8 mouse cellular contexts compared by ENCODE assay signal in the genomic region with DNA sequence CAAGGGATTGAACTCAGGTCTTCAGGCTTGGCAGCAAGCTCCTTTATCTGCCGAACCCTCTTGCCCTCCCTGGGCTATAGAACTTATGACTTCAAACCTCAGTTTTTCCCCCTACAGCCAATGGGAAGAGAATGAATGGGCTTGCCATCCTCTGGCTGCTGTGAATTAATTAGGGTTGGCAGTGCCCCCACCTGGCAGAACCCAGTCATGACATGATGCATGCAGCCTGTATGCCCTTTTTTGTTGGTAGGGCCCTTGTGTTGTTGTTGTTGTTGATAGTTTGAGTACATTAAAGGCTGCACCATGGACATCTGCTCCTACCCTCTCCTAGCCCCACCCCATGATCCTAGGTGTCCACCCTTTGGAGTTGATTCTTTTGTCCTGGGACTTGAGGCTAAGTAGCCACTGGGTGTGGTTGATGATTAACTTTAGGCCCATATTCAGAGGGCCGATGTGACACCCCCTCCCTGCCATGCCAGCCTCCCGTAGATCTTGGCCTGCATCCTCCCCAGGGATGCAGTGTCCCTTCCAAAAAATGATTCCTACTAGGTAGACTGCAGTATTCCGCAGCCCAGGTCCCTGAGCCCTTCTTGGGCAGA. TPM values are rescaled to one million over a fixed set of nuclear protein-coding genes. Genes with fewer than 3 reads are reported as not detected.
DNase-seq lines count a peak whose midpoint lies in the region; ATAC-seq and TF ChIP-seq lines count a peak whose summit lies in the region.

No protein-coding gene starts in this region.

- WGBS in heart, embryonic 15.5 days, result 61% methylated on average over 4 of the region's 4 CpGs
- WGBS in liver, embryonic 11.5 days, result 65% methylated on average over 4 of the region's 4 CpGs
- 52% methylated on average over 4 of the region's 4 CpGs for WGBS in olfactory bulb, adult 2 months

- H3K9me3 ChIP-seq in heart, embryonic 15.5 days (replicated peaks), result no peaks in the 10 kb centered on the region
- no peaks in the 10 kb centered on the region for H3K9me3 ChIP-seq in liver, embryonic 11.5 days (ENCODE audit: control insufficient read depth, low read length)

- TF ChIP-seq POLR2A in brain, embryonic 14.5 days (IDR thresholded peaks at IDR 0.05; ENCODE audit: borderline replicate concordance, extremely low read depth, insufficient read depth, insufficient read length, poor library complexity, severe bottlenecking), result no peak
- TF ChIP-seq POLR2A in olfactory bulb, adult 2 months (IDR thresholded peaks at IDR 0.05; ENCODE audit: insufficient read depth, low read depth, low read length), result no peak

- H3K9ac ChIP-seq in heart, embryonic 15.5 days, result no peak overlapping the region
- H3K9ac ChIP-seq in liver, embryonic 11.5 days (ENCODE audit: low read depth, low read length), result no peak overlapping the region

- intact Hi-C loops in left cerebral cortex, postnatal 25 days (cut with DNase I), result no loop called here

- H3K27ac ChIP-seq in heart, embryonic 15.5 days, result peak overlapping the region; percentile 87
- no peak overlapping the region for H3K27ac ChIP-seq in liver, embryonic 11.5 days (ENCODE audit: low read depth, low read length)
- peak overlapping the region; percentile 99 for H3K27ac ChIP-seq in olfactory bulb, adult 2 months (ENCODE audit: insufficient read depth, low read depth, low read length)

- peak overlapping the region; percentile 42 for H3K4me2 ChIP-seq in heart, embryonic 15.5 days
- H3K4me2 ChIP-seq in liver, embryonic 11.5 days, result no peak overlapping the region

- no peak overlapping the region for H3K4me3 ChIP-seq in heart, embryonic 15.5 days
- no peak overlapping the region for H3K4me3 ChIP-seq in liver, embryonic 11.5 days (ENCODE audit: low read depth, low read length)
- H3K4me3 ChIP-seq in olfactory bulb, adult 2 months (ENCODE audit: insufficient read depth, low read depth, low read length), result no peak overlapping the region

- H3K36me3 ChIP-seq in heart, embryonic 15.5 days, result no peaks in the 10 kb centered on the region
- no peaks in the 10 kb centered on the region for H3K36me3 ChIP-seq in liver, embryonic 11.5 days (ENCODE audit: control insufficient read depth, insufficient read depth, low read length)

- H3K27me3 ChIP-seq in heart, embryonic 15.5 days, result no peaks in the 10 kb centered on the region
- no peaks in the 10 kb centered on the region for H3K27me3 ChIP-seq in liver, embryonic 11.5 days (replicated peaks; ENCODE audit: control insufficient read depth, insufficient read depth, low read length)

- ATAC-seq in heart, embryonic 15.5 days (replicated peaks; ENCODE audit: insufficient number of reproducible peaks, insufficient read depth, low FRiP score, low read depth), result no peak
- 0 out of 2 replicates have a peak, but pooled peaks have one; percentile 24 for ATAC-seq in liver, embryonic 11.5 days (replicated peaks; ENCODE audit: low FRiP score)

- H3K4me1 ChIP-seq in heart, embryonic 15.5 days (replicated peaks), result peaks cover 81% of the 10 kb centered on the region
- H3K4me1 ChIP-seq in liver, embryonic 11.5 days (replicated peaks; ENCODE audit: control insufficient read depth, insufficient read depth, low read length), result peaks cover 22% of the 10 kb centered on the region
- H3K4me1 ChIP-seq in olfactory bulb, adult 2 months (ENCODE audit: control insufficient read depth, insufficient read depth, low read length), result peaks cover 66% of the 10 kb centered on the region

- peak; percentile 46; the same call in 1 of the 2 replicates for TF ChIP-seq CTCF in brain, embryonic 14.5 days (IDR thresholded peaks at IDR 0.05; ENCODE audit: borderline replicate concordance, extremely low read depth, insufficient read depth, insufficient read length)
- no peak for TF ChIP-seq CTCF in olfactory bulb, adult 2 months (IDR thresholded peaks at IDR 0.05; ENCODE audit: insufficient read depth, low read depth, low read length)

- DNase-seq in urinary bladder, postnatal 14 days (ENCODE audit: low spot score), result peak; percentile 50
- no peak for DNase-seq in urinary bladder, adult 18-20 months (ENCODE audit: low spot score in 2 of 2)
- no peak for DNase-seq in brain, embryonic 14.5 days (ENCODE audit: low read depth)
- no peak for DNase-seq in liver, embryonic 11.5 days (ENCODE audit: low spot score)
- no peak for DNase-seq in left cerebral cortex, adult 8-10 months (ENCODE audit: low spot score in 2 of 2)
- DNase-seq in left cerebral cortex, postnatal 25 days (ENCODE audit: low spot score in 2 of 2), result no peak

RNA-seq across cellular contexts. Expression of a gene that starts 57.6 kb away (rescaled TPM):
- 59.2 and 77.7 TPM in 2 replicates for polyA plus RNA-seq in brain, embryonic 14.5 days (2012; rRNA removed)
- polyA plus RNA-seq in heart, embryonic 15.5 days (2015; fragmentation: Nextera tagmentation; extraction: Ambion mirVana), result 37.0 and 46.4 TPM in 2 replicates
- polyA plus RNA-seq in liver, embryonic 11.5 days (2014; fragmentation: Nextera tagmentation; extraction: Ambion mirVana), result 11.2 and 13.1 TPM in 2 replicates
- polyA plus RNA-seq in olfactory bulb, adult 2 months (2012; ENCODE audit: insufficient read depth, insufficient read length, low replicate concordance, missing spikeins), result not detected in 2 replicates
- total RNA-seq in left cerebral cortex, adult 8-10 months (2022), result 100 to 1,000 TPM; 206 to 233 (median 225) TPM
- total RNA-seq in left cerebral cortex, postnatal 25 days (2021), result 100 to 1,000 TPM; 240 to 249 TPM
